16 mouse cellular contexts compared by ENCODE assay signal in genomic region chr7:45981612-45982011, GRCm38 (mm10). TPM values are rescaled to one million over a fixed set of nuclear protein-coding genes. Genes with fewer than 3 reads are reported as not detected.
"Had no signal": no experiment of that assay in that cellular context is flagged by ENCODE, and none has a peak within 500 bp of the region (broad histone marks: within the 10 kb centered on the region; RNA-seq: fewer than 3 reads in every experiment).

No protein-coding gene starts in this region.

- H3K4me3 ChIP-seq: limb, embryonic 10.5 days; liver, embryonic 15.5 days; midbrain, embryonic 15.5 days; neural tube, embryonic 12.5 days had no signal

- DNase-seq: kidney, adult 8-10 months; kidney, postnatal 25 days; lung, adult 2 months; lung, postnatal 36 days; thymus, postnatal 14 days had no signal

- H3K36me3 ChIP-seq: limb, embryonic 10.5 days; liver, embryonic 15.5 days; midbrain, embryonic 15.5 days; neural tube, embryonic 12.5 days had no signal

- H3K27ac ChIP-seq: limb, embryonic 10.5 days; liver, embryonic 15.5 days; midbrain, embryonic 15.5 days; neural tube, embryonic 12.5 days; stomach, postnatal 0 days had no signal

- H3K27me3 ChIP-seq: liver, embryonic 15.5 days; midbrain, embryonic 15.5 days; neural tube, embryonic 12.5 days had no signal

- ATAC-seq: inflammation-experienced regulatory T-cells, adult 6 months; intestine, postnatal 0 days; lung, postnatal 0 days; midbrain, embryonic 15.5 days had no signal

- H3K4me1 ChIP-seq: liver, embryonic 15.5 days; midbrain, embryonic 15.5 days; neural tube, embryonic 12.5 days had no signal

RNA-seq across cellular contexts. Expression of gene Abcc6, which starts 48.5 kb away (rescaled TPM):
- total RNA-seq: megakaryocyte progenitor cell, adult 5-6 weeks; monocyte, adult 5-6 weeks; neutrophil, adult 5-6 weeks had no signal
- polyA plus RNA-seq: inflammation-experienced regulatory T-cells, adult 6 months had no signal
